Mouse (Mus musculus) heart, adult 2 months (tissue): ENCODE measurements at regions not wholly inside any gene's neighbourhood (a gene's known extent, or its start where the extent isn't known, plus 50 kb on each side); places are given as distances from the start of the nearest gene placed in this dataset.

Source experiments
- DNase-seq, 2 experiments: peaks; one replicate each; pipeline ENCODE4 v3.0.0; 2021
- H3K27ac ChIP-seq: fragments of 200-600 bp; 2 replicates; pipeline ENCODE4 v1.8.1; 2022
- H3K27me3 ChIP-seq: fragments of 200-500 bp; 2 replicates; pipeline ENCODE4 v1.6.1; 2012; ENCODE audit warnings: mild to moderate bottlenecking, low read length, inconsistent platforms, mixed read lengths; ENCODE audit not compliant: control insufficient read depth, insufficient read depth
- H3K36me3 ChIP-seq: fragments of 200-500 bp; 2 replicates; pipeline ENCODE4 v1.6.1; 2012; ENCODE audit warnings: low read length, inconsistent platforms; ENCODE audit not compliant: control insufficient read depth, insufficient read depth
- H3K4me1 ChIP-seq: fragments of 200-500 bp; 2 replicates; pipeline ENCODE4 v1.6.1; 2011; ENCODE audit warnings: low read length; ENCODE audit not compliant: control insufficient read depth, insufficient read depth
- H3K4me3 ChIP-seq: fragments of 200-600 bp; 2 replicates; pipeline ENCODE4 v1.8.1; 2022
- H3K79me2 ChIP-seq: fragments of 200-500 bp; replicated peaks from 2 replicates; pipeline ENCODE4 v1.6.1; 2012; ENCODE audit warnings: mild to moderate bottlenecking, inconsistent platforms, low read length, moderate library complexity, mixed read lengths; ENCODE audit not compliant: control insufficient read depth, insufficient read depth
- H3K9ac ChIP-seq: fragments of 200-500 bp; 2 replicates; pipeline ENCODE4 v1.6.1; 2012; ENCODE audit warnings: low read depth, mild to moderate bottlenecking, control low read depth, inconsistent platforms, low read length, mixed read lengths
- CTCF ChIP-seq: fragments of 200-600 bp; IDR thresholded peaks from 2 replicates; pipeline ENCODE4 v1.8.1; 2022; ENCODE audit warnings: antibody characterized with exemption, mild to moderate bottlenecking, moderate library complexity
- EP300 ChIP-seq: fragments of 200-500 bp; IDR thresholded peaks from 2 replicates; pipeline ENCODE4 v1.6.1; 2011; ENCODE audit warnings: low read depth, low read length, control low read depth; ENCODE audit not compliant: insufficient read depth
- POLR2A ChIP-seq: fragments of 200-500 bp; IDR thresholded peaks from 2 replicates; pipeline ENCODE4 v1.6.1; 2011; ENCODE audit warnings: mild to moderate bottlenecking, low read depth, low read length, control low read depth; ENCODE audit not compliant: insufficient read depth
- WGBS: fragments of 180-500 bp; shearing (Covaris S2); methylation state at CpG from one replicate; pipeline ENCODE4 v1.1.7; 2018; 5-methylcytosine and 5-hydroxymethylcytosine counted together
- intact Hi-C: fragments of 180-260 bp; cut with DNase I; formaldehyde crosslinking; loops from one replicate; pipeline ENCODE4 v1.15.1; 2025

DNA sequence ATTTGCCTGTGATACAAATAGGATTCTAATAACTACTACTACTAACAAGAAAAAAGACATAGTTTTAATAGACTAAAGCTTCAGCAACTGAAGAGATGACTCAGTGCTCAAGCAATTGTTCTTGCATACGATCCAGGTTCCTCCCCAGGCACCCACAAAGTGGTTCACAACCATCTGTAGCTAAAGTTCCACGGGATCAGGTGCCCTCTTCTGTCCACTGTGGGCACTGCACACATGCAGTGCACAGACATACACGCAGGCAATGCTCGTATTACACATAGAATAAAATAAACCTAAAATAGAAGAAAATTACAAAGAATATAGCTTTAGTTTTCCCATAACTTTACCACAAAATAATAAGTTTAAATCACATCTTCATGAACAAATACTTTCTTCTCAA lies 94.7 kb upstream of the Tram1l1 start:
- DNase-seq: no peak
- Histone ChIP-seq H3K9ac (no peak overlapping the region), H3K4me3 (no peak overlapping the region), H3K4me1 (no peaks in the 10 kb centered on the region), H3K79me2 (no peaks in the 10 kb centered on the region), H3K27ac (no peak overlapping the region), H3K36me3 (no peaks in the 10 kb centered on the region), H3K27me3 (no peaks in the 10 kb centered on the region)
- TF ChIP-seq CTCF (peak; percentile 15; the same call in 1 of the 2 replicates), EP300 (no peak), POLR2A (no peak)
- WGBS: 68% methylated on average over 4 of the region's 4 CpGs
- intact Hi-C loops: no loop called here

GRCm38 (mm10) chr3:124227701-124228100 lies 93.0 kb upstream of the Tram1l1 start:
- no peak for TF ChIP-seq POLR2A
- no peak for TF ChIP-seq CTCF
- TF ChIP-seq EP300: no peak
- H3K9ac ChIP-seq: no peak overlapping the region
- intact Hi-C loops: no loop called here
- no peaks in the 10 kb centered on the region for H3K36me3 ChIP-seq
- H3K4me1 ChIP-seq: no peaks in the 10 kb centered on the region
- no peaks in the 10 kb centered on the region for H3K79me2 ChIP-seq
- no peak for DNase-seq
- H3K27me3 ChIP-seq: no peaks in the 10 kb centered on the region
- no peak overlapping the region for H3K27ac ChIP-seq
- H3K4me3 ChIP-seq: no peak overlapping the region

- TF ChIP-seq POLR2A: no peak
- TF ChIP-seq EP300: no peak
- TF ChIP-seq CTCF: no peak
- no peak overlapping the region for H3K4me3 ChIP-seq
- no peaks in the 10 kb centered on the region for H3K79me2 ChIP-seq
- H3K9ac ChIP-seq: no peak overlapping the region
- H3K4me1 ChIP-seq: no peaks in the 10 kb centered on the region
- H3K36me3 ChIP-seq: no peaks in the 10 kb centered on the region
- no peaks in the 10 kb centered on the region for H3K27me3 ChIP-seq
- H3K27ac ChIP-seq: no peak overlapping the region
- no peak for DNase-seq
- 69% methylated on average over 5 of the region's 5 CpGs for WGBS
- intact Hi-C loops: no loop called here
Observed at GRCm38 (mm10) chr3:124240936-124241733, 79.5 kb upstream of the Tram1l1 start.

DNA sequence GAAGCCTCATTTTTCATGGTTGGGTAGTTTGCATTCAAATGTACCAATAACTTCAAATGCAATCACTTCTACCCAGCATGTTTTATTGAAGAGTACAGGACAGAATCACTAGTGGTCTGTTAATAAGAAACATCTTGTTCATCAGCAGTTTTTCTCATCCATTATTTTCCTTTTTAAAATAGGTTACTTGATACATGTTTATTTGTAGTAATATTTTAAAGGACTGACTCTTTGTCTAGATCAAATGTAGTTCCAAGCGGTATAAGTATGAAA lies 79.0 kb upstream of the Tram1l1 start:
- DNase-seq: no peak
- WGBS: 94% methylated on average over 1 of the region's 1 CpGs
- no peaks in the 10 kb centered on the region for H3K36me3 ChIP-seq
- no peaks in the 10 kb centered on the region for H3K4me1 ChIP-seq
- no peak overlapping the region for H3K27ac ChIP-seq
- no peaks in the 10 kb centered on the region for H3K79me2 ChIP-seq
- TF ChIP-seq CTCF (no peak), POLR2A (no peak), EP300 (no peak)
- no peak overlapping the region for H3K4me3 ChIP-seq
- intact Hi-C loops: no loop called here
- no peaks in the 10 kb centered on the region for H3K27me3 ChIP-seq
- no peak overlapping the region for H3K9ac ChIP-seq

DNA sequence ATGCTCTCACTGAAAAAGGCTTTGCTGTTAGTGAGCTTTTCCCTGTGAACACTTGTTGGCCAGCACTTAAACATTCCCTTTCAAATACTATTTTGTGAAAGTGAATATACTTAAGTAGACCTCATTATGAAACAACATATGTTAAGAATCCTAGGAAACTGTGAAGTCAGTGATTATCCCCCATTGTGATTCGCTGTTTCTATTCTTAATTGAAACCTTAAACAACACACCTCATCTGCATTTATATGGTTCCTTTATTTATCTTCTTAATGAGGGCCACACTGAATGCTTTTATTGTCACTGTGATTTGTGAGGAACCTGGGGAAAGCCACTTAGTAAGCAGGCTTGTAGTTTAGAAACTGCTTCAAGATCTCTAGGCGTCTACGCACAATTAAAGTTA lies 58.5 kb upstream of the Tram1l1 start:
- intact Hi-C loops: no loop called here
- Histone ChIP-seq H3K79me2 (no peaks in the 10 kb centered on the region), H3K9ac (no peak overlapping the region), H3K36me3 (no peaks in the 10 kb centered on the region), H3K27ac (no peak overlapping the region), H3K27me3 (no peaks in the 10 kb centered on the region), H3K4me1 (no peaks in the 10 kb centered on the region), H3K4me3 (no peak overlapping the region)
- WGBS: 78% methylated on average over 3 of the region's 3 CpGs
- no peak for DNase-seq
- no peak for TF ChIP-seq CTCF
- no peak for TF ChIP-seq EP300

- intact Hi-C loops: no loop called here
- Histone ChIP-seq H3K4me3 (no peak overlapping the region), H3K27me3 (no peaks in the 10 kb centered on the region), H3K27ac (no peak overlapping the region), H3K79me2 (no peaks in the 10 kb centered on the region), H3K4me1 (no peaks in the 10 kb centered on the region), H3K36me3 (no peaks in the 10 kb centered on the region), H3K9ac (no peak overlapping the region)
- no peak for DNase-seq
- TF ChIP-seq CTCF (no peak), EP300 (no peak), POLR2A (no peak)
- 71% methylated on average over 5 of the region's 5 CpGs for WGBS
Observed at GRCm38 (mm10) chr3:124266821-124267220, 53.8 kb upstream of the Tram1l1 start.
